Mouse (Mus musculus): ENCODE measurements around the gene Cysltr1. TPM values are rescaled to one million over a fixed set of nuclear protein-coding genes. Genes with fewer than 3 reads are reported as not detected.

Cysltr1 gene
- polyA plus RNA-seq, 1 experiment, result 0.39 TPM

DNA sequence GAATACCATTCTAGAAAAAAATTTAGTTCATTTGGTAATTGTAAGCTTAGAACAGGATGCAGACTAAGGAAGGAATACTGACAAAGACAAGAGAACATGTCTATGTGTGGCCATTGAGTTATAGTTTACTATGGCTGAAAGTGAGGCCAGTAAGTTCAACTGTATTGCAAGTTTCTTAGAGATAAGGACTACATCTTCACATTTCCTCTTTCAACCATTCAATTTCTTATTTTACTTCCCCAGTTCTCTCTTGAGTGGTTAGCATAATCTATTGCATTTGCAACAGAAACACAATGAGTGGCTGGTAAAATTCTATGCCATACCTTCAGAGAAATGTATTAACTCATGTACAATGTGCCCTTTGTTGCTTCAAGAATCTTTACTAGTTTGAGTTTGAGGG is 9.6 kb downstream of the Cysltr1 start:
- TF ChIP-seq CTCF (IDR thresholded peaks at IDR 0.05; ENCODE audit: borderline replicate concordance, insufficient read depth, low read depth, low read length) (no peak), POLR2A (IDR thresholded peaks at IDR 0.05; ENCODE audit: borderline replicate concordance, insufficient read depth, low read length) (no peak)
- Histone ChIP-seq H3K27me3 (ENCODE audit: control insufficient read depth, insufficient read depth, low read length) (no peaks in the 10 kb centered on the region), H3K4me3 (replicated peaks; ENCODE audit: insufficient read depth, low read depth, low read length) (no peak overlapping the region), H3K27ac (ENCODE audit: insufficient read depth, low read length) (no peak overlapping the region), H3K4me1 (ENCODE audit: control insufficient read depth, insufficient read depth, low read length) (no peaks in the 10 kb centered on the region)
- no peak for DNase-seq

DNA sequence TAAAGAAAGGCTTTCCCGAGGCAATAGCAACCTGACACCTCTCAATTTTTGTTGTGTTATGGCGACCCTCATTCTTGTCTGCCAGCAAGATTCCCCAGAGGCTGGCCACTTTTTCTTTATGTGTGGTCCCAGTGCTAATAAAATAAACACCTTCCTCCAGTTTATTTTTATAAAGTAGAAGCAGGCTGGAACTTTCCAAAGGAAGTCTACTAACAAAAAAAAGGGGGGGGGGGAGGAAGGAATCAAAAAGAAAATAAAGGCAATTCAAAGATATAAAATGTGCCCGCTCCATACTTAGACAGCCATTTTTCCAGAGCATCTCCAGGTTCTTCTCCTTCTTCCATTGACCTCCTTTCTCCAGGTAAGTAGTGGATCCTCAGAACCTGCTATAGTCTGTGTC is 20.6 kb downstream of the Cysltr1 start, which contains the start of gene Gm5127:
Gm5127 (plus strand) TSS at position 301 of the 400 bp plus-strand sequence.
- no peak for DNase-seq
- Histone ChIP-seq H3K4me3 (replicated peaks; ENCODE audit: insufficient read depth, low read depth, low read length) (no peak within 1 kb of the TSS), H3K27me3 (ENCODE audit: control insufficient read depth, insufficient read depth, low read length) (no peaks in the 10 kb centered on the region), H3K4me1 (ENCODE audit: control insufficient read depth, insufficient read depth, low read length) (no peaks in the 10 kb centered on the region), H3K27ac (ENCODE audit: insufficient read depth, low read length) (no peak within 1 kb of the TSS)
- WGBS, result 55% methylated on average over 3 of the region's 3 CpGs
- TF ChIP-seq POLR2A (IDR thresholded peaks at IDR 0.05; ENCODE audit: borderline replicate concordance, insufficient read depth, low read length) (no peak), CTCF (IDR thresholded peaks at IDR 0.05; ENCODE audit: borderline replicate concordance, insufficient read depth, low read depth, low read length) (no peak)

DNA sequence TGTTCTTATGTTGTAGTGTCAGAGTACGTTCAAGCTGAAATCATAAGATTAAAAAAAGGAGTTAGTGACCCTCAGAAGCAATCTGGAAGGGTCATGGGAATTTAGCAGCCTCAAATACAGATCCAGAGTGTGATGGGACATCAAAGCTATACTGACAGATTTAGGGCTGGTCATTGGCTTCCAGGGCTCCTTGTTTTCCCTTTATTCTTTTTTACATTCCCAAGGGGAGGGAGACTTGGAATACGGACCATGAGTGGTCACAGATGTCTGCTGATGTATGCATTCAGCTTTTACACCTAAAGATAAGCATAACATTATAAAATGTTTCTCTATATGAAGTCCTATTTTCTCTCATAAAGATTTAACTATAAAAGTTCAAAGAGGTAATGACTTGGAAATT is 21.3 kb downstream of the Cysltr1 start:
- no peak overlapping the region for H3K27ac ChIP-seq (ENCODE audit: insufficient read depth, low read length)
- 33% methylated on average over 2 of the region's 2 CpGs for WGBS
- TF ChIP-seq POLR2A (IDR thresholded peaks at IDR 0.05; ENCODE audit: borderline replicate concordance, insufficient read depth, low read length) (no peak), CTCF (IDR thresholded peaks at IDR 0.05; ENCODE audit: borderline replicate concordance, insufficient read depth, low read depth, low read length) (no peak)
- H3K4me3 ChIP-seq (replicated peaks; ENCODE audit: insufficient read depth, low read depth, low read length), result no peak overlapping the region
- H3K27me3 ChIP-seq (ENCODE audit: control insufficient read depth, insufficient read depth, low read length), result no peaks in the 10 kb centered on the region
- H3K4me1 ChIP-seq (ENCODE audit: control insufficient read depth, insufficient read depth, low read length), result no peaks in the 10 kb centered on the region
- DNase-seq, result no peak

DNA sequence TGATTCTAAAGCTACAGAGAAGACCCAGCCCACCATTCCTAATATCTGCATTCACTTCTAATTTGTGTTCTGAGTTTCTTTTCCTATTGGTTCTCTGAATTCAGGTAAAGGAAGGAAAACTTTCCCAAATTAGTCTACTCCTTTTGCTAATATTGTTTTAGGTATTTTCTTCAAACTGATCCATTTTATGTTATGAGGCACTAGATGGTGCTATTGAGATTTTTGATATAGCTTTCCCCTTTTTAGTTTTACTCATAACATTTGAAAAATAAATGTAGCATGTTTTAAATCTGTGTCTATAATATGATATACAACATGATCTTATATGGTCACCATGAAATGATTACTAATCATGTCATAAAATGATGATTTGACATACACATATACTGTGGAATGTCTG is 23.1 kb downstream of the Cysltr1 start:
- no peak overlapping the region for H3K27ac ChIP-seq (ENCODE audit: insufficient read depth, low read length)
- H3K4me1 ChIP-seq (ENCODE audit: control insufficient read depth, insufficient read depth, low read length), result no peaks in the 10 kb centered on the region
- H3K27me3 ChIP-seq (ENCODE audit: control insufficient read depth, insufficient read depth, low read length), result no peaks in the 10 kb centered on the region
- TF ChIP-seq CTCF (IDR thresholded peaks at IDR 0.05; ENCODE audit: borderline replicate concordance, insufficient read depth, low read depth, low read length) (no peak), POLR2A (IDR thresholded peaks at IDR 0.05; ENCODE audit: borderline replicate concordance, insufficient read depth, low read length) (no peak)
- no peak for DNase-seq
- no peak overlapping the region for H3K4me3 ChIP-seq (replicated peaks; ENCODE audit: insufficient read depth, low read depth, low read length)

DNA sequence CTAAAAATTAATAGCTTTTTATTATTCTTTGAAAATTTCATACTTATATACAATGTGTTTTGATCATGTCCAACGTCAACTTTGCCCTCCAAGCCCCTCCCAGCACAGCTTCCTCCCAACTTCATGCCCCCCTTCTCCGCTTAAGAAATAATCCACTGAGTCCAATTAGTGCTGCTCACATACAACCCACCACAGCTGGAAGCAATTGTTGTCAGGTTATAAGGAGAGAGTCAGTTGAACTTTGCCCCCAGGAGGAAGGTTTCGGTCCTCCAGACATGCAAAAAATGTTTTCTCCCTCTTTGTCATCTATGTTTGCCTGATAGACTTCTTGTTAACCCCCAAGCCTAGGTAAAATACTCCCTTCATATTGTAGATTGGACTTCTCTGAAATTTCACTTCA is 24.5 kb downstream of the Cysltr1 start:
- no peaks in the 10 kb centered on the region for H3K4me1 ChIP-seq (ENCODE audit: control insufficient read depth, insufficient read depth, low read length)
- TF ChIP-seq CTCF (IDR thresholded peaks at IDR 0.05; ENCODE audit: borderline replicate concordance, insufficient read depth, low read depth, low read length), result no peak
- TF ChIP-seq POLR2A (IDR thresholded peaks at IDR 0.05; ENCODE audit: borderline replicate concordance, insufficient read depth, low read length), result no peak
- no peak for DNase-seq
- 20% methylated on average over 3 of the region's 3 CpGs for whole genome bisulfite sequencing
- H3K27ac ChIP-seq (ENCODE audit: insufficient read depth, low read length), result no peak overlapping the region
- no peaks in the 10 kb centered on the region for H3K27me3 ChIP-seq (ENCODE audit: control insufficient read depth, insufficient read depth, low read length)
- H3K4me3 ChIP-seq (replicated peaks; ENCODE audit: insufficient read depth, low read depth, low read length), result no peak overlapping the region

DNA sequence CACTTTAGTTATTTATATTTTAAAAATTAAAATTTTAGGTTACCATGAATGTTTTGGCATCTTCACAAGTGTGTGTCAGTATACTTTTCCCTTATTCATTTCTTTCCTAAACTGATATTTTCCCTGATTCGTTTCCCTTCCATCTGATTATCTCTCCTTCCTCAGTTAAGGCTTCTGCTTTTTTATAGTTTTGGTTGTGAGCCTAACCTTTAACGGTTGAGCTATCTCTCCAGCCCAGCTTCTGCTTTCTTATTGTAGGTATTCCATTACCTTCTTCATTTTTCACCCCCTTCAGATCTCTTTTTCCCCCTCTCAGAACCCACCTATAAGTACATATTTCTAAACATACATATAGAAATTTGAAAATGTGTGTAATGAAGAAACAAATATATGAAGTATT is 48.0 kb downstream of the Cysltr1 start:
- no peak overlapping the region for H3K27ac ChIP-seq (ENCODE audit: insufficient read depth, low read length)
- 75% methylated on average over 2 of the region's 2 CpGs for WGBS
- TF ChIP-seq CTCF (IDR thresholded peaks at IDR 0.05; ENCODE audit: borderline replicate concordance, insufficient read depth, low read depth, low read length) (no peak), POLR2A (IDR thresholded peaks at IDR 0.05; ENCODE audit: borderline replicate concordance, insufficient read depth, low read length) (no peak)
- no peaks in the 10 kb centered on the region for H3K27me3 ChIP-seq (ENCODE audit: control insufficient read depth, insufficient read depth, low read length)
- H3K4me1 ChIP-seq (ENCODE audit: control insufficient read depth, insufficient read depth, low read length), result no peaks in the 10 kb centered on the region
- no peak for DNase-seq
- no peak overlapping the region for H3K4me3 ChIP-seq (replicated peaks; ENCODE audit: insufficient read depth, low read depth, low read length)

DNA sequence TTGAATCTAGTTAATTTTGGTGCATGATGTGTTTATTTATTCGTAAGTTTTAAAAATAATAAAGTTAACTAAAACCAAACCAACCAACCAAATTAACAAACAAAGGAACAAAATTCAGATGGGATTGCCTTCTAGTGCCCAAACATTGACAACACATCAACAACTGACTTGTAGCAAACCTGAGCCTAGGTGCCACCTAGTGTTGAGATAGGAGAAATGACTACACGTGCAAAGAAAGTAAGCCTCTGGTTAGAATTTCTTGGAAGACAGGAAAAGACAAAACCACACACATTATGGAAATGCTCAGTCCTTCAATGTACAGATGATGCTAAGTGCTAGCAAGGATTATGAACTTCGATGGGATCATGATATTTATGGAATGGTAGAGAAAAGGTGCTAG is 67.1 kb downstream of the Cysltr1 start:
- H3K27ac ChIP-seq (ENCODE audit: insufficient read depth, low read length), result no peak overlapping the region
- DNase-seq, result no peak
- no peak for TF ChIP-seq CTCF (IDR thresholded peaks at IDR 0.05; ENCODE audit: borderline replicate concordance, insufficient read depth, low read depth, low read length)
- no peak for TF ChIP-seq POLR2A (IDR thresholded peaks at IDR 0.05; ENCODE audit: borderline replicate concordance, insufficient read depth, low read length)
- no peaks in the 10 kb centered on the region for H3K27me3 ChIP-seq (ENCODE audit: control insufficient read depth, insufficient read depth, low read length)
- H3K4me1 ChIP-seq (ENCODE audit: control insufficient read depth, insufficient read depth, low read length), result no peaks in the 10 kb centered on the region
- no peak overlapping the region for H3K4me3 ChIP-seq (replicated peaks; ENCODE audit: insufficient read depth, low read depth, low read length)
- 33% methylated on average over 3 of the region's 3 CpGs for WGBS

Other genes starting within 250 kb of the Cysltr1 start
- gene Fndc3c1, start 118.3 kb downstream of the Cysltr1 start, polyA plus RNA-seq (2012; rRNA removed), result not detected in 2 replicates
- 0.25 and 0.30 TPM in 2 replicates for gene Gm5127, start 20.5 kb downstream of the Cysltr1 start, polyA plus RNA-seq (2012; rRNA removed)
- gene Rtl3, start 237.0 kb upstream of the Cysltr1 start, polyA plus RNA-seq (2012; rRNA removed), result not detected in 2 replicates

Data from cerebellum, adult 2 months (tissue).